Mouse (Mus musculus): ENCODE measurements around the gene Chmp1a.

Chmp1a gene

DNA sequence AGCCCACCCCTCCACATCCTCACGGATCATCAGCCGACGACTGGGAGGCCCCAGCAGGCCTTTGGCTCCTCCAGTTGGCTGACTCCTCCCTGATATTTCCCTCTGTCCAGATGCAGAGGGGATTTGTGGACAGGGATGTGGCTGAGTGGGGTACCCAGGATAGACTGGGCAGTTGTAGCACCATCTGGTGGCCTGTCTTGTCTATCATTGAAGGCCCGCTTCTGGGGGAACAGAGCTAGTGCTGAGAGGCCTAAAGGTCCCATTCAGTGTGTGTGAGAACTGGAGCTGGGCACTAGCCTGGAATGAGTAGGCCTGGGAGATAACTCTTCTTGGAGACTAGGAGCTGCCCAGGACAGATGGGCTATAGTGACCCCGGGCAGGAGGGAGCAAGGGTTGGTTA is 19.2 kb upstream of the Chmp1a start:
- 44% methylated on average over 5 of the region's 5 CpGs for WGBS

DNA sequence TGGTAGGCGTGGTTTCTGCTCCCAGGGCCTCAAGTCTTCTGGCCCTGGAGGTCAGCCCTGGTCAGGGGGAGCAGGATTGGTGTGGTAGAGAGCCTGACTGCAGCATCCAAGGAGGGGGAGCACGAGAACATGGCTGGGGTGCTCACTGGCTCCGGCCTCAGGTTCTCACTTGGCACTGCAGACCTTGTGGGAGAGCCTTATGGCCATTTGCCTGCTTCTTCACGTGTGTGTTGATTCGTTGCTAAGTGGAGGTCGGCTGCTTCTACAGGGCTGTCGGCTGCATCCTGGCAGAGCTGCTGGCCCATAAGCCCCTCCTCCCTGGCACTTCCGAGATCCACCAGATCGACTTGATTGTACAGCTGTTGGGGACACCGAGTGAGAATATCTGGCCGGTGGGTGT is 17.8 kb upstream of the Chmp1a start:
- 48% methylated on average over 11 of the region's 11 CpGs for WGBS

GRCm38 (mm10) chr8:123228416-123228815 is 15.9 kb upstream of the Chmp1a start:
- WGBS = 78% methylated on average over 1 of the region's 1 CpGs

DNA sequence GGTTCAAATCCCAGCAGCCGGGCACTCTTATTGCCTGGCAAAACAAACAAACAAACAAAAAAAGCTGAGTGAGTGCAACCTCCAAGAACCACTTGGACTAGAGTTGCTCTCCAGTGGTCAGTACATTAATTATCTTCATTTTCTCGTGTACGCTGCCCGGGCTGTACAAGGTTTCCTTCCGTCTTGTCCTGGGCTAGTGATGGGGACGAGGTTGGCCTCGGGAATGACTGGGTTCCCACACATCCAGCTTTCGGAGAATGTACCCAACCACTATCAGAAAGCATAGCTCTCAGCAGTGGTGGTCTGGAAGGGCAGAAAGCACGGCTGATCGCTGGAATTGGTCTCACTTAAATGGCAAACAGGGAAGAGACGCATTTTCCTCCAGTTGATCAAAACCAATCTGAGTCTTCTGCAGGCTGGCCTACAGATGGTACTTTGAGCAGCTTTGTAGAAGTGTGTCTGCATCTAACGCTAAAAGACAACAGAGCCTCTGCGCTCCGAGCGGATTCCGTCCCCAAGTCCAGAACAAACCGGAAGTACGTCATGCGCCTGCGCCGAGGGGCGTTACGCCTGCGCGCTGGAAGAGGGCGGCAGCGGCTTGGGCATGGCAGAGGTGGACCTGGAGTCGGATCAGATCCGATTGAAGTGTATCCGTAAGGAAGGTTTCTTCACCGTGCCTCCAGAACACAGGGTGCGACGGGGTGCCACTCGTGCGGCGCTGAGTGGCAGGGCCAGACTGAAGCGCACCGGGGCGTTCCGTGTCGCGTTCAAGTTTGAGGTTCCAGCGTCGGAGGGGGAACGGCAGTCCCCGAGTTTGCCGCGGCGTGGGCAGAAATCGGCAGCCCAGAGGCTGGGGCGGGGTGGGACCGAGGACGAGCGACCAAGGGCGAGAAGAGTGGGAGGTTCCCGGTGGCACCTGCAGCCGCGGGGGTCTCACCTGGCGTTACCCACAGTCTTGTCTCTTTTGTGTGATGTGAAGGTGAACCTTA is 12.0 kb upstream of the Chmp1a start, which contains the start of gene Cdk10:
Gene Cdk10 (plus strand): TSS at position 565 of the 989 bp plus-strand sequence.
- 2% methylated on average over 59 of the region's 59 CpGs for WGBS

DNA sequence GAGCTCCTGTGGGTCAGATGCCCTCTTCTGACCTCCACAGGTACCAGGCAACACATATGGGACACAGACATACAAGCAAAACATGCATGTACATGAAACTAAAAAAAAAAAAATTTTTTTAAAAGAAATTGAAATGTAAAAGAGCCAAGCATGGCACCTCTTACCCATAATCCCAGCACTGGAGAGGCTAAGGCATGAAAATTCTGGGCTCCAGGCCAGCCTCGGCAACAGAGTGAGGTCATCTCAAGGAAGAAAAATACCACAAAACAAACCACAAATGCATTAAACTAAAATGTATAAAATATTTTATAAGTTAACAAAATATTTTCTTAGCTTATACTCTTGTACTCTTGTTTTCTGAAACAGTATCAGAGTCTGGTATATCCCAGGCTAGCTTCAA is 8.4 kb upstream of the Chmp1a start:
- 32% methylated on average over 1 of the region's 1 CpGs for WGBS

GRCm38 (mm10) chr8:123215430-123215829 is 2.9 kb upstream of the Chmp1a start:
- WGBS = 80% methylated on average over 3 of the region's 3 CpGs

DNA sequence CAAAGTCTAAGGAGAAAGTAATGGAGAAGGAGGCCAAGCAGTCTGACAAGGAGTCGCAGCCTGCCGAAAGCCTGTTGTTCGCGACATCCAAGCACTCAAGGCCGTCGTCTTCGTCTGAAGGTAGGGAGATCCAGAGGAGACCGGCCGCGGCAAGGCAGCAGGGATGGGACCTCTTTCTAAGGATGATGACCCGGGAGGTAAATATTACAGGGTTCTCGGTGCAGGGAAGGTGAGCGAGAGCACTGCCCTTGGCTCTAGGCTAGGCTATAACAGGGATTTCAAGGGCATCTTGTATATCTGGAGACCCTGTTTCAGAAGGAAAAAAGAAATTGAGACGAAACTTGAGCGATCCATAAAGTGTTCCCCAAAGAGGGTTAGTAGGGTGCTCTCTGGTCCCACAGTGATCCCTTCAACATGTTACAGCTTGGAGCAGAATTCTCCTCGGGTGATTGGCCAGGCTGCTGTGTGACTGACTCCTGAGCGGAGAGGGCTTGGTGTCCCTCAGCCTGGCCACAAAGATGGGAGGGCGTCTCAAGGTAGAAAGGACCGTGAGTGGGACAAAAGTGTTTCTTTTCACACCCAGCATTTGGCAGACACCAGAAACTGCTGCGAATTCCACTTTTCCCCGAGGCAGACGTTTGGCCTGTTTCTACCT is 682 bp upstream of the Chmp1a start:
- WGBS = 12% methylated on average over 22 of the region's 22 CpGs

DNA sequence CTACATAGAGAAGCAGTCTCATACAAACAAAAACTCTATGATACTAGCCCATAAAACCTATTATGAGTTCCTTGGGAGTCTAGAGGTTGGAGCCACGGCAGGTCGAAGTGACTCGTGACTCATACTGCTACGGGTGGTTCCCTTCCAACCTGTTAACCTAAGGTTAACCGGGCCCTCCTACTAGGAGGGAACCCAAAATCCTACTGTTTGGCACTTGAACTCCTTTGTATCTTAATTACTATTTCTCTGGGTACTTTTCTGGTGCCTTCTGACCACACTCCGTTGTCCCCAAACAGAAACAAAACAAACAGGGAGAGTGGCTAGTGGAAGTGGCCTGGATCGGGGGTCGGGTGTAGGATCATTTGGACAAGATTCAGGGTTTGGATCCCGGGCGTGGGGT is 687 bp downstream of the Chmp1a start:
- WGBS = 41% methylated on average over 10 of the region's 10 CpGs

- WGBS = 54% methylated on average over 3 of the region's 3 CpGs
Measured at GRCm38 (mm10) chr8:123203571-123203970, 9.0 kb downstream of the Chmp1a start.

GRCm38 (mm10) chr8:123202288-123202687 is 10.3 kb downstream of the Chmp1a start:
- WGBS = 20% methylated on average over 5 of the region's 5 CpGs

DNA sequence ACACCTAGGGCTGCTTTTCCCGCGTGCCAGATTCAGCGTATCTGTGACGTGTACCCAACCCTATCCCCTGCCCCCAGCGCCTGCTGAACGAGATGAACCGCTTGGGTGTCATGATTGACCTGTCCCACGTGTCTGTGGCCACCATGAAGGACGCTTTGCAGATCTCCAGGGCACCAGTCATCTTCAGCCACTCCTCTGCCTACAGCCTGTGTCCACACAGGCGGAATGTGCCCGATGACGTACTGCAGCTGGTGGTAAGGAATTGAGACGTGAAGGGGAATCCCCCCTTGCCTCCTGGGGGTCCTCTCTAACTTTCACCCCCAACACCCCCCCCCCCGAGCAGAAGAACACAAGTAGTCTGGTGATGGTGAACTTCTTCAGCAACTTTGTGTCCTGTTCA is 12.7 kb downstream of the Chmp1a start:
- 79% methylated on average over 14 of the region's 14 CpGs for WGBS

GRCm38 (mm10) chr8:123197016-123197415 is 15.5 kb downstream of the Chmp1a start:
- WGBS = 87% methylated on average over 5 of the region's 5 CpGs

GRCm38 (mm10) chr8:123193771-123194170 is 18.8 kb downstream of the Chmp1a start:
- 95% methylated on average over 9 of the region's 9 CpGs for WGBS

DNA sequence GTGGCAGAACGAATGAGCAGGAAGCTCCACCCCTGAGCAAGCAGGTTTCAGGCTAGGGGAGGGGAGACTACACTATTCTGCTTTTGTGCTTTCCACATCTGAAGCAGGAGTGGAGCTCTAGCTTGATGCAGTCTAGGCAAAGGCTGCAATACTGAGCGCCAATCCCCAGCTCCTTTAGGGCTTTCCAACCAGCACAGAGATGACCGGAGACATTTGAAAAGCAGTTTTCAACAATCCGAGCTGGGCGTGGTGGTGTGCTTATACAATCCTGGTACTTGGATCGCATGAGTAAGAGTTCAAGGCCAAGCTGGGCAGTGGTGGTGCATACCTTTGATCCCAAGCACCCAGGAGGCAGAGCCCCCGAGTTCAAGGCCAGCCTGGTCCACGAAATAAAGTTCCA is 20.7 kb downstream of the Chmp1a start:
- WGBS = 63% methylated on average over 8 of the region's 8 CpGs

- WGBS = 1% methylated on average over 9 of the region's 9 CpGs
Measured at GRCm38 (mm10) chr8:123190678-123191077, 21.9 kb downstream of the Chmp1a start.

- 39% methylated on average over 7 of the region's 7 CpGs for WGBS
Measured at GRCm38 (mm10) chr8:123188841-123189240, 23.7 kb downstream of the Chmp1a start.

GRCm38 (mm10) chr8:123188006-123188405 is 24.6 kb downstream of the Chmp1a start:
- WGBS = 60% methylated on average over 2 of the region's 2 CpGs

GRCm38 (mm10) chr8:123185566-123186409 is 26.8 kb downstream of the Chmp1a start, which contains the start of gene Dpep1:
Gene Dpep1 (plus strand): TSS chr8:123186242.
- 67% methylated on average over 19 of the region's 19 CpGs for WGBS

DNA sequence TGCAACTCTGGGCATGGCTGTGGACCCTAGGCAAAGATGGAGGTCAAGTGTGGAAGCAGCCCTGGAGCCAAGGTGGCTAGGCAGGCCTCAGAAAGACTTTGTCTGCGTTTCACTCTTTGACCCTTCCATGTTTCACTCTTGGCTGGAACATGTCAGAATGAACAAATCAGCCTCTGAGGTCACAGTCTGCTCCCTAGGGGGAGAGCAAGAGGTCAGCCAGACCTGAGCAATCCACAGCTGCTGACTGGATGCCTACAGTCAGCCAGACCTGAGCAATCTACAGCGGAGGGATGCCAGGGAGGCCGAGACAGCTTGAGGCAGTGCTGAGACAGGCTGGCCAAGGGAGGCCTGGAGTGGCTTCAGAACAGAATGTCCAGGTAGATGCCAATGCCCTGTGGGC is 31.2 kb downstream of the Chmp1a start:
- 90% methylated on average over 3 of the region's 3 CpGs for WGBS

- 47% methylated on average over 13 of the region's 13 CpGs for WGBS
Measured at GRCm38 (mm10) chr8:123157888-123158465, 54.6 kb downstream of the Chmp1a start, which contains the start of gene Sult5a1. Gene Sult5a1 (minus strand): TSS chr8:123158315.

- WGBS = 87% methylated on average over 9 of the region's 9 CpGs
Measured at GRCm38 (mm10) chr8:123156070-123156773, 56.3 kb downstream of the Chmp1a start.

Data from cerebral cortex, adult 2 months (tissue).